Mouse (Mus musculus) stomach, embryonic 15.5 days (tissue): ENCODE measurements around the gene Nipsnap2. TPM values are rescaled to one million over a fixed set of nuclear protein-coding genes. Genes with fewer than 3 reads are reported as not detected.
A peak's percentile ranks its signal among the peaks of the same experiment; 100 is the strongest.
"Not testable (repeated sequence)": the region's sequence is repeated elsewhere in the genome, so short reads cannot be mapped to it uniquely, and the experiment has no call there.

ENCODE experiments used
- ATAC-seq: fragments of 200-750 bp; cut with Nextera tagmentation; 2 replicates; pipeline ENCODE4 v1.8.0; 2017; ENCODE audit warnings: low read depth, moderate number of reproducible peaks, moderate TSS enrichment; ENCODE audit not compliant: insufficient read depth, low FRiP score
- H3K27ac ChIP-seq: fragments of 300-500 bp; sonication (generic); 2 replicates; pipeline ENCODE4 v1.5.1; 2015; ENCODE audit warnings: mild to moderate bottlenecking, inconsistent platforms
- H3K27me3 ChIP-seq: fragments of 300-500 bp; sonication (generic); replicated peaks from 2 replicates; pipeline ENCODE4 v1.6.1; 2015; ENCODE audit warnings: inconsistent platforms
- H3K36me3 ChIP-seq: fragments of 300-500 bp; sonication (generic); 2 replicates; pipeline ENCODE4 v1.6.1; 2015; ENCODE audit warnings: inconsistent platforms
- H3K4me1 ChIP-seq: fragments of 300-500 bp; sonication (generic); 2 replicates; pipeline ENCODE4 v1.6.1; 2015; ENCODE audit warnings: inconsistent platforms
- H3K4me2 ChIP-seq: fragments of 300-500 bp; sonication (generic); 2 replicates; pipeline ENCODE4 v1.6.1; 2015; ENCODE audit warnings: mild to moderate bottlenecking, inconsistent platforms
- H3K4me3 ChIP-seq: fragments of 300-500 bp; sonication (generic); replicated peaks from 2 replicates; pipeline ENCODE4 v1.5.1; 2015; ENCODE audit warnings: inconsistent platforms
- H3K9ac ChIP-seq: fragments of 300-500 bp; sonication (generic); 2 replicates; pipeline ENCODE4 v1.6.1; 2015; ENCODE audit warnings: inconsistent platforms
- H3K9me3 ChIP-seq: fragments of 300-500 bp; sonication (generic); 2 replicates; pipeline ENCODE4 v1.6.1; 2016; ENCODE audit warnings: inconsistent platforms
- WGBS: fragments of 180-500 bp; shearing (Covaris S2); methylation state at CpG from one replicate; pipeline ENCODE4 v1.1.7; 2015; 5-methylcytosine and 5-hydroxymethylcytosine counted together
- polyA plus RNA-seq: library from polyadenylated mRNA; unstranded; fragments of >200 nt; fragmentation: Nextera tagmentation; extraction: Ambion mirVana; gene quantifications from 2 replicates; pipeline ENCODE4 v1.2.1, GENCODE M21; 2015

The Nipsnap2 gene
- polyA plus RNA-seq, 1 experiment from 2014 or later = 90.0 TPM

GRCm38 (mm10) chr5:129770443-129771355 is 45.8 kb downstream of the Nipsnap2 start:
- no peak overlapping the region for H3K4me3 ChIP-seq
- H3K4me1 ChIP-seq = no peaks in the 10 kb centered on the region
- WGBS = 80% methylated on average over 23 of the region's 23 CpGs
- H3K4me2 ChIP-seq = no peak overlapping the region
- H3K27me3 ChIP-seq = no peaks in the 10 kb centered on the region
- no peak overlapping the region for H3K27ac ChIP-seq
- H3K36me3 ChIP-seq = peaks cover 8% of the 10 kb centered on the region; the same call in 1 of the 2 replicates
- no peaks in the 10 kb centered on the region for H3K9me3 ChIP-seq
- no peak for ATAC-seq
- no peak overlapping the region for H3K9ac ChIP-seq

- H3K4me3 ChIP-seq = no peak overlapping the region
- no peaks in the 10 kb centered on the region for H3K4me1 ChIP-seq
- H3K4me2 ChIP-seq = no peak overlapping the region
- ATAC-seq = no peak
- no peaks in the 10 kb centered on the region for H3K9me3 ChIP-seq
- peaks cover 4% of the 10 kb centered on the region; the same call in 1 of the 2 replicates for H3K36me3 ChIP-seq
- no peak overlapping the region for H3K27ac ChIP-seq
- H3K9ac ChIP-seq = no peak overlapping the region
- no peaks in the 10 kb centered on the region for H3K27me3 ChIP-seq
- WGBS = 79% methylated on average over 10 of the region's 10 CpGs
Measured at GRCm38 (mm10) chr5:129772433-129772832, 47.6 kb downstream of the Nipsnap2 start.

GRCm38 (mm10) chr5:129773330-129773729 is 48.5 kb downstream of the Nipsnap2 start:
- H3K4me1 ChIP-seq, ATAC-seq, H3K4me2 ChIP-seq, H3K27ac ChIP-seq, H3K9ac ChIP-seq, H3K27me3 ChIP-seq, H3K36me3 ChIP-seq, H3K9me3 ChIP-seq, H3K4me3 ChIP-seq: not testable (repeated sequence)
- WGBS = 70% methylated on average over 4 of the region's 4 CpGs

- no peak overlapping the region for H3K4me3 ChIP-seq
- H3K27me3 ChIP-seq = no peaks in the 10 kb centered on the region
- WGBS = 75% methylated on average over 3 of the region's 3 CpGs
- H3K36me3 ChIP-seq = no peaks in the 10 kb centered on the region
- no peaks in the 10 kb centered on the region for H3K9me3 ChIP-seq
- H3K9ac ChIP-seq = no peak overlapping the region
- no peak overlapping the region for H3K27ac ChIP-seq
- H3K4me2 ChIP-seq = no peak overlapping the region
- no peak for ATAC-seq
- H3K4me1 ChIP-seq = no peaks in the 10 kb centered on the region
Measured at GRCm38 (mm10) chr5:129774661-129775060, 49.8 kb downstream of the Nipsnap2 start.

- Histone ChIP-seq H3K4me3 (peak overlapping the region; percentile 64), H3K4me1 (no peaks in the 10 kb centered on the region), H3K9ac (peak overlapping the region; percentile 63), H3K4me2 (peak overlapping the region; percentile 91), H3K27me3 (no peaks in the 10 kb centered on the region), H3K27ac (no peak overlapping the region), H3K36me3 (no peaks in the 10 kb centered on the region), H3K9me3 (no peaks in the 10 kb centered on the region)
- 30% methylated on average over 11 of the region's 11 CpGs for WGBS
- no peak for ATAC-seq
Measured at GRCm38 (mm10) chr5:129778348-129778995, 53.6 kb downstream of the Nipsnap2 start.

- under 1% methylated on average over 32 of the region's 32 CpGs for WGBS
- Histone ChIP-seq H3K4me3 (peak overlapping the region; percentile 64), H3K4me2 (peak overlapping the region; percentile 91), H3K4me1 (no peaks in the 10 kb centered on the region), H3K36me3 (no peaks in the 10 kb centered on the region), H3K9me3 (no peaks in the 10 kb centered on the region), H3K9ac (peak overlapping the region; percentile 63), H3K27me3 (no peaks in the 10 kb centered on the region), H3K27ac (no peak overlapping the region; the same call in 1 of the 2 replicates)
- ATAC-seq = peak; percentile 88
Measured at GRCm38 (mm10) chr5:129778996-129779716, 54.3 kb downstream of the Nipsnap2 start.

- no peak for ATAC-seq
- 81% methylated on average over 3 of the region's 3 CpGs for WGBS
Measured at GRCm38 (mm10) chr5:129780131-129780530, 55.3 kb downstream of the Nipsnap2 start.

GRCm38 (mm10) chr5:129782211-129782610 is 57.3 kb downstream of the Nipsnap2 start:
- Histone ChIP-seq H3K4me3 (no peak overlapping the region), H3K27ac (no peak overlapping the region), H3K4me2 (no peak overlapping the region), H3K4me1 (no peaks in the 10 kb centered on the region), H3K27me3 (no peaks in the 10 kb centered on the region), H3K36me3 (no peaks in the 10 kb centered on the region), H3K9me3 (no peaks in the 10 kb centered on the region), H3K9ac (no peak overlapping the region)
- WGBS = 38% methylated on average over 3 of the region's 3 CpGs
- ATAC-seq = no peak

More at GRCm38 (mm10) chr5:129780131-129780530, 55.3 kb downstream of the Nipsnap2 start:
- Histone ChIP-seq H3K27ac (no peak overlapping the region), H3K36me3 (no peaks in the 10 kb centered on the region), H3K4me3 (no peak overlapping the region), H3K9me3 (no peaks in the 10 kb centered on the region), H3K9ac (no peak overlapping the region), H3K4me2 (no peak overlapping the region), H3K27me3 (no peaks in the 10 kb centered on the region), H3K4me1 (no peaks in the 10 kb centered on the region)

GRCm38 (mm10) chr5:129785235-129785870 is 60.5 kb downstream of the Nipsnap2 start:
- no peak overlapping the region for H3K4me2 ChIP-seq
- WGBS = 83% methylated on average over 5 of the region's 5 CpGs
- peaks cover 15% of the 10 kb centered on the region for H3K36me3 ChIP-seq
- no peaks in the 10 kb centered on the region for H3K27me3 ChIP-seq
- H3K9me3 ChIP-seq = no peaks in the 10 kb centered on the region
- peaks cover 9% of the 10 kb centered on the region for H3K4me1 ChIP-seq
- no peak overlapping the region for H3K27ac ChIP-seq
- H3K9ac ChIP-seq = no peak overlapping the region
- no peak overlapping the region for H3K4me3 ChIP-seq
- no peak for ATAC-seq

GRCm38 (mm10) chr5:129786161-129786560 is 61.3 kb downstream of the Nipsnap2 start:
- WGBS = 64% methylated on average over 6 of the region's 6 CpGs

More at GRCm38 (mm10) chr5:129786161-129786560, 61.3 kb downstream of the Nipsnap2 start:
- no peaks in the 10 kb centered on the region for H3K27me3 ChIP-seq
- H3K9me3 ChIP-seq = no peaks in the 10 kb centered on the region
- H3K27ac ChIP-seq = peak overlapping the region; percentile 100
- peak overlapping the region; percentile 61 for H3K4me2 ChIP-seq
- H3K4me1 ChIP-seq = peaks cover 9% of the 10 kb centered on the region
- H3K9ac ChIP-seq = peak overlapping the region; percentile 80; the same call in 1 of the 2 replicates
- peak overlapping the region; percentile 88 for H3K4me3 ChIP-seq
- ATAC-seq = no peak
- H3K36me3 ChIP-seq = peaks cover 19% of the 10 kb centered on the region
